Mouse (Mus musculus) embryo, embryonic 10.5 days (tissue): ENCODE measurements around the gene Itpka.
"Not testable (repeated sequence)": the region's sequence is repeated elsewhere in the genome, so short reads cannot be mapped to it uniquely, and the experiment has no call there.

ENCODE experiments used
- DNase-seq: peaks from one replicate; pipeline ENCODE4 v3.0.0-alpha.2; 2015; ENCODE audit warnings: low spot score

Gene Itpka

GRCm38 (mm10) chr2:119741581-119742411 lies at the start of gene Itpka:
TSS of gene Itpka (plus strand) at chr2:119742337.
- peak; percentile 89 for DNase-seq

GRCm38 (mm10) chr2:119694826-119695225 lies 47.3 kb upstream of the Itpka start:
- DNase-seq = no peak

GRCm38 (mm10) chr2:119696111-119696510 lies 46.0 kb upstream of the Itpka start:
- no peak for DNase-seq

GRCm38 (mm10) chr2:119698472-119698871 lies 43.7 kb upstream of the Itpka start:
- no peak for DNase-seq

- no peak for DNase-seq
These were observed 42.2 kb upstream of the Itpka start for GRCm38 (mm10) chr2:119699962-119700361.

- no peak for DNase-seq
These were observed 39.0 kb upstream of the Itpka start for GRCm38 (mm10) chr2:119703171-119703570.

- DNase-seq = no peak
These were observed 34.5 kb upstream of the Itpka start for GRCm38 (mm10) chr2:119707676-119708075.

GRCm38 (mm10) chr2:119710011-119710410 lies 32.1 kb upstream of the Itpka start:
- no peak for DNase-seq

- not testable (repeated sequence) for DNase-seq
These were observed 26.3 kb upstream of the Itpka start for GRCm38 (mm10) chr2:119715868-119716267.

GRCm38 (mm10) chr2:119721070-119721469 lies 21.1 kb upstream of the Itpka start:
- no peak for DNase-seq

GRCm38 (mm10) chr2:119727762-119728416 lies 14.2 kb upstream of the Itpka start:
- no peak for DNase-seq

- DNase-seq = no peak
These were observed 11.4 kb upstream of the Itpka start for GRCm38 (mm10) chr2:119730735-119731134.

- DNase-seq = no peak
These were observed 5.0 kb upstream of the Itpka start for GRCm38 (mm10) chr2:119737124-119737523.

- no peak for DNase-seq
These were observed 1.6 kb upstream of the Itpka start for GRCm38 (mm10) chr2:119740567-119740966.

GRCm38 (mm10) chr2:119742461-119743175 lies 481 bp downstream of the Itpka start:
- DNase-seq = peak; percentile 34

- peak; percentile 19 for DNase-seq
These were observed 1.2 kb downstream of the Itpka start for GRCm38 (mm10) chr2:119743176-119743807.

- DNase-seq = no peak
These were observed 1.6 kb downstream of the Itpka start for GRCm38 (mm10) chr2:119743808-119744162.

- peak; percentile 57 for DNase-seq
These were observed 2.3 kb downstream of the Itpka start for GRCm38 (mm10) chr2:119744163-119745111.

GRCm38 (mm10) chr2:119745281-119745680 lies 3.1 kb downstream of the Itpka start:
- peak; percentile 55 for DNase-seq

GRCm38 (mm10) chr2:119747554-119747953 lies 5.4 kb downstream of the Itpka start:
- no peak for DNase-seq

GRCm38 (mm10) chr2:119749260-119749659 lies 7.1 kb downstream of the Itpka start:
- DNase-seq = no peak
